Mouse (Mus musculus) leukemia stem cell, adult 10-12 weeks (primary cell): Measurements from ENCODE around the gene Ino80e. TPM values are rescaled to one million over a fixed set of nuclear protein-coding genes. Genes with fewer than 3 reads are reported as not detected.

ENCODE experiments used
- polyA plus RNA-seq: library from polyadenylated mRNA; stranded (reverse); fragments of >175 nt; gene quantifications from 2 replicates; pipeline ENCODE4 v1.2.3, GENCODE M21; 2012; ENCODE audit warnings: low replicate concordance

The Ino80e gene
- 1,584 and 1,973 TPM in 2 replicates for polyA plus RNA-seq

DNA sequence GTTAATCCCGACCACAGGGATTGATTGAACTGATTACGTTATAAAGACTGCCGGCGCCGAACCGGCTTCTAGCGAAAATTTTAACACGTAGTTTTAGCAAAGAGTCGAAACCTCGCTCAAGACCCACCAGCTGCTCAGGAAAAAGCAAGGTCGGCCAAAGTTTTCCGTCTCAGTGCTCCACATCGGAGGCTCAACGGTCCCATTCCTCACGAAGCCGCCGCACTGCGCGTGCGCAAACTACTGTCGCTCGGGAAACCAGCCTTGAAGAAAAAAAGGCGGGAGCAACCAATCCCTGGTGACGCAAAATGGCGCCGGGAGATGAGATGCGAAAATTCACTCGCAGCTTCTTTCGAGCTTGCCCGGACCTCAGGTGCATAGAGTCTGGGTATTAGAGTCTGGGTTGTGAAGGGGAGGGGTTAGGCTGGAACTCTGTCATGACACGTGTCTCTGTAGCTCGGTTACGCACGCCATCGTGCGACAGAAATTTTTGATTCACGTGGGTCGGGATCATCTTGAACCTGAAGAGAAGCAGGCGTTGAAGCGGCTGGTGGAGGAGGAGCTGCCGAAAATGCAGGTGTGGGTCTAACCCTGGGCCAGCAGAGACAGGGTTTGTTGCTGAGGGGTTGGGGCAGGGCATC, at the start of gene Ino80e:
Ino80e (minus strand) TSS at position 231 of the 638 bp plus-strand sequence.

GRCm38 (mm10) chr7:126884286-126885164, 22.3 kb upstream of the Ino80e start, which contains the start of gene Taok2:
Gene Taok2, minus strand, starts transcription at chr7:126884703.

DNA sequence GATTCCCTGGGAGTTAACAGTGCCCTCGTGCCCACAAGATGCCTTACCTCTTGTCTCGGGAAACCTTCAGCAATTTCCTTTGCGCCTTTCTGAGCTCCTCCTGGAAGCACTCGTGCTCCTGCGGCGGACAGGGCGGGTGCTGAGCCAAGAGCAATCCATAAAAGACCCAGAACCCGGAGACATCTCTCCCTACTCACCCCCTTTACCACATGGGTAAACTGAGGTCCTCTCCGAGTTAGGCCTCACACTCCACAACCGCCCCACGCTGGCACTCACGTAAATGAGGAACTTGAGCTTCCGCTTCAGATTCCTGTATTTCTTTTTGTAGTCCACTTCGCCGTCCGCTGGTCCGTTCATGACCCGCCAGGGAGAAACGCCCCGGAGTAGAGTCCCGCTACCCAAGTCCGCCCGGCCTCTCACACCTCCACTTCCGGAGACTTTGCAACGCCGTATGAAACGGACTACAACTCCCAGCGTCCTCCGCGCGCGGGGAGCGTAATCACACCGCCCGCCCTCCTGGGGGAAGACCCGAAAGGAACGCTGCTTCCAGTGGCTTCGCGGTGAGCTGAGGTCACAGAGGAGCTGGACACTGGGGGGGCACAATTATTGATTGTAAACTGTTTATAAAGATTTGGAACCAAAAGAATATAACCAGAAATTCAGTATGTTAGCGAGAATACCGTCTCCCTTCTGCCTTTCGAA, 597 bp downstream of the Ino80e start, which contains the start of gene Hirip3:
Hirip3 (plus strand) TSS at position 544 of the 702 bp plus-strand sequence.

DNA sequence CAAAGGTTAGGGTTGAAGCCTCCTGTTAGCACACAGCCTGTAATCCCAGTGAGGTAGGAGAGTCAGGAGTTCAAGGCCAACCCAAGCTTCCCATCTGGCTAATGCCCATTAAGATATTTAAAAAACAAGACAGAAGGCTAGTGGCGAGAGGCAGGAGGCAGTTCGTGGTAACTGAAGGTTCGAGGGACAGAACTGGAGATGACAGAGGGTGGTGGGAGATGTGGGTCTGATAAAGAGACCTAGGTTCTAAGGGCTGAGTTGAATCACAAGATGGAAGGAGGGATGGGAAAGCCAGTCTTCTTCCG, 15.1 kb downstream of the Ino80e start, which contains the start of gene Doc2a:
Doc2a (plus strand) TSS at position 301 of the 305 bp plus-strand sequence.

DNA sequence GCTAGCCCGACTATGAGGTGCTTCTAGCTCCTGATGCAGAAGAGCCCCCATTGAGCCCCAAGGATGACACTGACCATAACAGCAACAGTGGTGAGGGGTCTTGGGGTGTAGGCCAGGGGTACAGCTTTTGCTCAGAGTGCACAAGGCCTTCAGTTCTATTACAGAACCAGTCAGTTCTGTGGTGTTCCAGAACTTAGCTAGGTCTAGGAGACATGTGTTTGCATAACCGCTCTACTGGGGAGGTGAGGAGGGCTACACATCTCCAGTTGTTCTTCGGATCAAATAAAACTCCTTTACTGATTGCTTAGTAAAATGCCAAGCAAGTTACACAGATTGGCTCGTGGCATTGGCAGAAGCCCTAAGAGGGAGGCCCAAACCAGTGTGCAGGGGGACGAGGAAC, 30.6 kb downstream of the Ino80e start, which contains the start of gene 4930451I11Rik:
4930451I11Rik (minus strand) TSS at position 101 of the 400 bp plus-strand sequence.

Other genes with a start within 250 kb of the Ino80e start
- gene Nupr1, start 231.5 kb downstream of the Ino80e start, polyA plus RNA-seq = 5.4 and 6.2 TPM in 2 replicates
- gene Sgf29, start 213.1 kb downstream of the Ino80e start, polyA plus RNA-seq = 23.6 and 70.5 TPM in 2 replicates
- gene Sult1a1, start 185.9 kb downstream of the Ino80e start, polyA plus RNA-seq = 0.32 TPM in 1 of 2 replicates, not detected in the other
- 88.6 and 107 TPM in 2 replicates for gene Bola2, start 167.0 kb downstream of the Ino80e start, polyA plus RNA-seq
- 2.9 and 6.9 TPM in 2 replicates for gene Slx1b, start 166.6 kb downstream of the Ino80e start, polyA plus RNA-seq
- gene Coro1a, start 154.6 kb downstream of the Ino80e start, polyA plus RNA-seq = 287 and 313 TPM in 2 replicates
- gene Mapk3, start 102.8 kb downstream of the Ino80e start, polyA plus RNA-seq = 115 and 138 TPM in 2 replicates
- gene Gdpd3, start 96.0 kb downstream of the Ino80e start, polyA plus RNA-seq = 0.77 and 2.4 TPM in 2 replicates
- gene Ypel3, start 85.4 kb downstream of the Ino80e start, polyA plus RNA-seq = 188 and 399 TPM in 2 replicates
- 8.3 and 13.4 TPM in 2 replicates for gene Tbx6, start 80.9 kb downstream of the Ino80e start, polyA plus RNA-seq
- 129 and 143 TPM in 2 replicates for gene Ppp4c, start 69.9 kb downstream of the Ino80e start, polyA plus RNA-seq
- gene Fam57b, start 64.7 kb downstream of the Ino80e start, polyA plus RNA-seq = 1.5 and 3.9 TPM in 2 replicates
- gene 4930451I11Rik, start 30.7 kb downstream of the Ino80e start, polyA plus RNA-seq = not detected in 2 replicates
- not detected in 2 replicates for gene Doc2a, start 15.0 kb downstream of the Ino80e start, polyA plus RNA-seq
- 80.7 and 110 TPM in 2 replicates for gene Hirip3, start 405 bp downstream of the Ino80e start, polyA plus RNA-seq
- 249 and 381 TPM in 2 replicates for gene Taok2, start 22.3 kb upstream of the Ino80e start, polyA plus RNA-seq
- 61.9 and 90.6 TPM in 2 replicates for gene Tmem219, start 60.5 kb upstream of the Ino80e start, polyA plus RNA-seq
- gene Kctd13, start 66.5 kb upstream of the Ino80e start, polyA plus RNA-seq = 31.6 and 58.9 TPM in 2 replicates
- not detected in 2 replicates for gene Asphd1, start 87.2 kb upstream of the Ino80e start, polyA plus RNA-seq
- gene Sez6l2, start 88.2 kb upstream of the Ino80e start, polyA plus RNA-seq = 1.1 and 3.1 TPM in 2 replicates
- 99.0 and 127 TPM in 2 replicates for gene Cdipt, start 113.5 kb upstream of the Ino80e start, polyA plus RNA-seq
- 0.24 TPM in 1 of 2 replicates, not detected in the other for gene Cdiptos, start 113.7 kb upstream of the Ino80e start, polyA plus RNA-seq
- gene Mvp, start 152.2 kb upstream of the Ino80e start, polyA plus RNA-seq = 12.2 and 16.3 TPM in 2 replicates
- gene Pagr1b, start 154.1 kb upstream of the Ino80e start, polyA plus RNA-seq = not detected in 2 replicates
- gene Pagr1a, start 155.0 kb upstream of the Ino80e start, polyA plus RNA-seq = 0.99 and 28.8 TPM in 2 replicates
- 89.5 and 197 TPM in 2 replicates for gene Gm42742, start 158.7 kb upstream of the Ino80e start, polyA plus RNA-seq
- 0.20 and 7.0 TPM in 2 replicates for gene Prrt2, start 158.8 kb upstream of the Ino80e start, polyA plus RNA-seq
- gene Maz, start 164.7 kb upstream of the Ino80e start, polyA plus RNA-seq = 992 and 1,684 TPM in 2 replicates
- 23.8 and 26.3 TPM in 2 replicates for gene Kif22, start 180.1 kb upstream of the Ino80e start, polyA plus RNA-seq
- gene Zg16, start 225.0 kb upstream of the Ino80e start, polyA plus RNA-seq = not detected in 2 replicates
- 99.5 and 130 TPM in 2 replicates for gene AI467606, start 229.0 kb upstream of the Ino80e start, polyA plus RNA-seq